Mouse (Mus musculus): ENCODE results near the gene 4930572O03Rik.
"Not testable (repeated sequence)": the region's sequence is repeated elsewhere in the genome, so short reads cannot be mapped to it uniquely, and the experiment has no call there.

DNA sequence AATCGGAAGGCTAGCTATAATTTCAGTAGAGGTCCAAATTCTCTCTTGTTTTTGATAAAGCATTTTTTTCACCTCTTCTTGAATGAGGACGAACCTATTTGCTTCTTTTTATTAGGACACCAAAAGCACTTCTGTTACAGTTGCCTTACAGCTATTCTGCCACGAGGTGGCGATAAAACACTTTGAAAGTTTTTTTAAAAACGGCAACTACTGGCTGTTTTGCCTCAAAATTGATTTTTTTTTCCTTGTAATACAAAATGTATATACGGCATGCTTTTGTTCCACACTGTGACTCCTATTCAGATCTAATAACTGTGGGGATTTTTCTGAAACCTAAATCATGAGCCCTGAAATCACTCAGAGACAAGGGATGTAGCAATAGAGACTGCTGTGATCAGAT lies 11.2 kb downstream of the 4930572O03Rik start:
- TF ChIP-seq POLR2A (IDR thresholded peaks at IDR 0.05; ENCODE audit: low read depth, low read length); CTCF (IDR thresholded peaks at IDR 0.05; ENCODE audit: extremely low read depth, insufficient read depth, insufficient read length, insufficient replicate concordance): not testable (repeated sequence)

Measured in spleen, adult 2 months (tissue).